Mouse (Mus musculus) 416B (cell line): ENCODE measurements around the gene Prss45.

Experiments used
- DNase-seq: peaks from one replicate; pipeline ENCODE4 v3.0.0; 2011; ENCODE audit warnings: low read depth

Gene Prss45

DNA sequence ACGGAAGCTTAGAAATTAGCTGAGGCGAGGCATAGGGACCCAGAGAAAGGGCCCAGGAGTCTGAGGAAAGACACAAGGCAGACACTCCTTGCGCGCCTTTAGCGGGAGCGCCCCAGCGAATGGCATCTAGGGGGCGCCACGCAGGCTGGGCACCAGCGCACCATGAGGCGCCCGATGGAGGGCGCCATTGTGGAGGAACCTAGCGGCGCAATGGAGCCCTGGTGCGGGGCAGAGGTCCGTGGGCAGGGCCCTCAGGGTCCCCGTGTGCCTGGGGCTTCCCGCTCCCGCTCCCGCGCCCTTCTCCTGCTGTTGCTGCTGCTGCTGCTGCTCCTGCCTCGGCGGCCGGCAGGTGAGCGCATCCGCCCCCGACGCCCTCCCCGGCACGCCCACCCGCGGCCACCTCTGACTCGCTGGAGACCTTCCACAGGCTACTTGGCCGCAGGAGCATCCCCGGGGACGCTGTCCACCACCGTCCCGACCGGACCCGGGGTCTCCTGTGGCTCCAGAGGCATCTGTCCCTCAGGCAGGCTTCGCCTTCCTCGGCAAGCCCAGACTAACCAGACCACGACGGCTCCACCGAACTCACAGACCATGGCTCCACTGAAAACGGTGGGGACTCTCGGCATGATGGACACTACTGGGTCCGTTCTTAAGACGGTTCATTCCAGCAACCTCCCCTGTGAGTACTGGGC is 23.5 kb downstream of the Prss45 start, which contains the start of gene Prss50:
Gene Prss50 (plus strand): TSS at position 187 of the 692 bp plus-strand sequence.
- no peak for DNase-seq

- DNase-seq: no peak
Observed at GRCm38 (mm10) chr9:110858523-110858922, 24.1 kb downstream of the Prss45 start.

DNA sequence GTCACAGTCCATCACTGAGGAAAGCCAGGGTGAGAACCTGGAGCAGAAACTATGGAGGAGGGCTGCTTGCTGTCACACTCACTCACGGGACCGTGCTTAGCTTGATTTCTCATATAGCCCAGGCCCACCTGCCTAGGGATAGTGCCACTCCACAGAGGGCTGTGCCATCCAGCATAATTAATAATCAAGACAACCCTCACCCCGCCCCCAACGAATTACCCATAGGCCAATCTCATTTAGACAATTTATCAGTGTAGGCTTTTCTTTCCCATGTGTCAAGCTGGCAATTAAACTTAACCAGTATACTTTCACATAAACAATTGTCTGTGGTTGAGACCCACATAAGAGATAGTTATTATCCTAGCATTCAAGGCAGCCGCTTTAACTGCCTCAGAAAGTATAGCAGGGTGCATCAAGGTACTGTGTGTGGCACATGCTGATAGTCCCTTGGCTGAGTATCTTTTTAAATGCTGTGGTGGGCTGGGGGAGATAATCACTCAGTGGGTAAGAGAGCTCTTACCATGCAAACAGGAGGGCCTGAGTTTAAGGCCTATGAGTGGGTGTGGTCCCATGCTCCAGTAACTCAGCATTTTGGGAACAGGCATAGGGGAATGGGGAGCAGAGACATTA is 24.7 kb downstream of the Prss45 start:
- DNase-seq: no peak

DNA sequence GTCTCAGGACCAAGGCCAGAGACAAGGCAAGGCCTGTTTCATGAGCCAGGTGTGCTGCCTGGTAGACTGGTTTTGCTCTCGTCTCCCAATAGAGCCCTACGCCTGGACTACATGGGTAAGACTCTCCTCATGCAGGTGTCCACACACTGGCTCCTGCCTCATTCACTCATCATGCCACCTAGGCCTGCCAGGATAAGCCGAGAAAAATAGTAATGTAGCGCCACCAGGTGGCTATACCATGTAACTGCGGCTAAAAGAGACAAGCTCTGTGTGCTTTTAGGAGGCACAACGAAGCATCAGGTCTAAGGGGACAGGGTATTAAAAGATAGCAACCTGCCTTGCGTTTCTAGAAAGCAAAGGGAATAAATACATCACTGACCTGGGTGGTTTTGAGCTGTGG is 36.6 kb downstream of the Prss45 start:
- peak; percentile 71 for DNase-seq

DNA sequence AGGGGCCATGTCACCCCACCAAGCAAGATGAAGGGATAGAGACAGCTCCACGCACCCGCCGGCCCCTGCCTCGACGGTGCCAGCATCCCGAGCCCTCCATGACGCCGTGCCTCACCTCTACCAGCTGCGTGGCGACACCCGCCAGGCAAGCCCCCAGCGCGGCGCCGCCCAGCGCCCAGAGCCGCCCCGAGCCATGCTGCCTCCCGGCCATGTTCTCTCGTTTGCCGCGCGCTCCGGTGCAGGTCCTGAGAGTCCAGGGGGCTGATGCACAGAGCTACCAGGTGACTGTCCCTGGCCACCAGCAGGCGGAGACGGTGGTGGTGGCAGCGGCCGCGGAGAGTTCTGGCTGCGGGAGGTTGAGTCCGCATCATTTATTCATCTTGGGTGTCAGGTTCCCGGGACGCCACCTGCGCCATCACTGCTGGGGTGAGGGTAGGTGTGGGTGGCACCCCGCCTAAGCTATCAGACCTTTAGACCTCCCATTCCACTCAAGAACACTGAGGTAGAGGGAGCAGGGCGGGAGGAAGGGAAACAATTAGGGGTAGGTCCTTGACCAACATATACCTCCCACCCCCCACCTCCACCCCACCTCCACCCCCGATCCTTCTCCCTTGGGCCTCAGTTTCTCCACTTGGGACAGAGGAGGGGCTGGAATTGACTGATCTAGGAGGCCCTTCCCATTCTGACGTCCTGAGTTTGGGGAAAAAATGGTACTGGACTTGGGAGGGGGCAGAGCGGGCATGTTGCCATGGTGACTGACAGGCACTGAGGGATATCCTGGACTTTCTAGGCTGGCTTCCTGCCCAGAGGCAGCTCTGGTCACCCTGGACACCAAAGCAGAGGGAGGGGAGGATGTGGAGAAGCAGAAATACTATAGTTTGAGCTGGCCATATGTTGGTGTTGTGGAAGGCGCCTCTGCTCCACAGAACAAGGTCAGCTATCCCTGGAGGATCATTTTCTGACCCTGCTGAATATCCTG is 39.6 kb downstream of the Prss45 start:
- DNase-seq: no peak

DNA sequence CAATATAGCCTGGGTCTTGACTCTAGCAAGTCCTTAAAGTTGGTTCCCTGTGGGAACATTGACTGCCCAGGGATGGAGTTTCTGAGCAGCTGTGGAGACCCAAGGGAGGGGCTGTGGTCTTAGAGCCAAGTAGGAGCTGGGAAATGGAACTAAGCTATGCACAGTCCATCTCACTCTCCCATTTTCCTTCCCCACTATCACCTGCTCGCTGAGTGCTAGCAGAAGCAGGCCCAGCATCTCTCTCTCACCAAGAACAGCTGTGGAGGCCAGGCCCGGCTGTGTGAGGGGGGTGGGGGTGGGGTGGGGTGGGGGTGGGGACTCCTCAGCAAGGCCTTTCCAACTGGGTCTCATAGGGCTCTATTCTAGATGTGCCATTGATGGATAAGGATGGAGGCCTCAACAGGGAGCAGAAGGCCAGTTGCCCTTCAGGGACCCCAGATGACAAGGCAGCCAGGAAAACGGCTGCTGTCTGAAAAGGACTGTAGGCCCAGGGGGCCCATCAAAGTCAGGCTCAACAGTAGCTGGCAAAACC is 40.3 kb downstream of the Prss45 start:
- no peak for DNase-seq

GRCm38 (mm10) chr9:110875288-110875695 is 40.9 kb downstream of the Prss45 start:
- DNase-seq: no peak

- DNase-seq: peak; percentile 58
Observed at GRCm38 (mm10) chr9:110877353-110877752, 43.0 kb downstream of the Prss45 start.

DNA sequence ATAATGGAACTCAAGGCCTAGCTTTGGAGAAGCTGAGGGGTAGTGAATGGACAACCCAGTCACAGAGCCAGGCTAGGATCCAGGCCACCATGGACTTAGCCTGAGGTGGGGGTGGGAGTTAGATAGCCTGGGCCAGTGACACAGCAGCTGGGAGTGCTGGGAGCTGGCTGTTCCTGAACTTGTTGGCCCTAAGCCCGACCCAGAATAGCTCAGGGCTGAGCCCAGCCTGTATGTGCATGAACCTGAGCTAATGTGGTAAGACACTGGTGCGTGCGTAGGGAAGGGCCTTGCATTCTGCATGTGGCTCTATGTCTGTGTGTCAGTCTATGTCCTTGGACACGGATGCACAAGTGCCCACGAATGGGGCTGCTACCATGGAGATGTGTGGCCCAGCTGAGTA is 43.5 kb downstream of the Prss45 start:
- DNase-seq: peak; percentile 22

DNA sequence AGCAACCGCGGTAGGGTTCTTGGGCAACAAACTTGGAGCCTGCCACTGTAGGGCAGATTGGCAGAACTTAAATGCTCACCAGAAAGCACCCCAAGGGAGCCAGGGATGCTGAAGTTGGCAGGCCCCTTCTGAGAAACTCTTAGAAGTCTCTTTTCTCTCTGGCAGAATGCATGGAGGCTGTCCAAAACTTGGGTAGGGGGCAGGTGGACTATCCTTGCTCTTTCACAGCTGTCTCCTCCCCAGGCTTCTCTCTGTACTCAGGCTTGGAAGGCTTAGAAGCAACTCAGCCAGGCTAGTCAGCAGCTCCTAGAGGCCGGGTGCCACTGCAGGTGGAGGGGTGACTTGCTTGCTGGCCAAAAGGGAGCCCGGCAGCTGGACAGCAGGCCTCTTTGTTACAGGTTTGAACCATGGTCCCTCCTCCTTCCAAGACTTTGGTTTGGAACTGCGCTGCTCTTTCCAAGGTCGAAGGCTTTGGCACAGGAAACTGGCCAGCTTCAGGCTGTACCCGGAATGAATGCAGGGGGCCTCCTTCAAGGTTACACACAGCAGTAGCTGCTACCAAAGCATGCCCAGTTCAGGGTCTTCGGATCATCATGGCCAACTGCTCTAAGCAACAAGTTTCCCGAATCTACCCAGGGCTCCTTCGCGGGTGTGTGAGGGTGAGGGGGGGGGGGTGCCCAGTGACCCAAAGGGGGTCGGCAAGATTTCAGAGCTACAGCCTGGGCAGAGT is 45.0 kb downstream of the Prss45 start, which contains the start of gene Als2cl:
Gene Als2cl (plus strand): TSS at position 680 of the 730 bp plus-strand sequence.
- no peak for DNase-seq

DNA sequence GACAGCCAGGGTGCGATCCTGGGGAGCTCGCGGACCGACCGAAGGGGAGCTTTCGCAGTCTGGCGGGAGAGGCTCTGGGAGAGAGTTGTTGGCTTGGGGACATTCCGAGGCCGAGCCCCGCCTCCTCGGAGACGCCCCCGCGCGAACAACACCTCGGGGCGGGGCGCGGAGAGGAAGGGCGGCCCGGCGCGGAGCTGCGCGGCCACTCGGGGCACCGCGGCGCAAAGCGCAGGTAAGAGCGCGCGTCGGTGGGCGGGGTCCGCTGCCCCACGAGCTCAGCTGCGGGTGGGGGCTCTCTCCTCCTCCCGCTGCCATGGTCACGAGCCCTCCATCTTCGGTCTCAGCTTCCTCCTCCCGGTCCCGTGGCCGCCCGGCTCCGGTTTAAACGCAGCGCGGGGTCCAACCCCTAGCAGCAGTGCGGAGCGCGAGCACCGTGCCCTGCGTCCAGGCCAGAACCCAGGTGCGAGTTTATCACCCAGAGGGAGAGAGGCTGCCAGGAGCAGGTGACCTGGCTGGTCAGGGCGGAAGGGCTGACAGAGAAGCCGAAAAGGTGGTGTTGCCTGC is 45.7 kb downstream of the Prss45 start, which contains the start of gene Tmie:
Gene Tmie (minus strand): TSS at position 116 of the 564 bp plus-strand sequence.
- DNase-seq: no peak

- no peak for DNase-seq
Observed at GRCm38 (mm10) chr9:110880772-110881171, 46.4 kb downstream of the Prss45 start.

GRCm38 (mm10) chr9:110881953-110882352 is 47.6 kb downstream of the Prss45 start:
- no peak for DNase-seq

DNA sequence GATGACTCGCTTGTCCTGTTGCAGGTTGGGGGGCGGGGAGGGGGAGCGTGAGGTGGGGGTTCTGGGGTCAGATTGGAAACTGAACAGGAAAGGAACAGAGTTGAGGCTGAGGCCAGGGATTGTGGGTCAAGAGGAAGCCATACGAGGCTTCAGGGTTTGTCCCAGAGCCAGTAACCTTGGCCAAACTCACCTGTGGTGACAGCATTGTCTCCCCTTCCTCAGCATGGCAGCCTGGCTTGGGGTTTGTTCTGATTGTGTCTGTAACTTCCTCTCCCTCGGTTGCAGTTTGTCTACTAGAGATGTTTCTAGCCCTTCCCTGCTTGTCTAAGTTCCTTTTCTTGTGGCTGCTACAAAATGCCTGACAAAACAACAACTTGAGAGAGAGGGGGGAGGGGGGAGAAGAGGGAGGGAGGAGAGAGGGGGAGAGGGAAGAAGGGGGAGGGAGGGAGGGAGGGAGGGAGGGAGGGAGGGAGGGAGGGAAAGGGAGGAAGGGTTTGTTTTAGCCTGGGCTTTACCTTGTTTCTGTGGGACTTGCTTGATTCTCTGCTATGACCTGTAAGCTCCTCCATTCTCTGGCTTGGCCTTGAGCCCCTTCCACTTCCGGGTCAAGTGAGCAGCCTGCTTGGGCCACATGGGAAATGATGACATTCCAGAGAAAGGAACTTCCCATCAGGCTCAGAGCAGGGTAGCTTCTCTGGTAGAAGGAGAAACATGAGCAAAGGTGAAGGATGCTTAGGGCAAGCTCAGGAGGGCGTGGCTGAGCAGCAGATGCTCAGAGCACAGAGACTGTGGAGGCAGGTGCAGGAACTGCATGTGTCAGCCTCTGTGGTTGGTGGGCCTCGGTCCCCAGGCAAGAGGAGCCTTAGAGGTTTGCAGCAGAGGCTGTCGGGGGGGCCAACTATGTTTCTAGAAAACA is 53.3 kb downstream of the Prss45 start:
- DNase-seq: peak; percentile 45

DNA sequence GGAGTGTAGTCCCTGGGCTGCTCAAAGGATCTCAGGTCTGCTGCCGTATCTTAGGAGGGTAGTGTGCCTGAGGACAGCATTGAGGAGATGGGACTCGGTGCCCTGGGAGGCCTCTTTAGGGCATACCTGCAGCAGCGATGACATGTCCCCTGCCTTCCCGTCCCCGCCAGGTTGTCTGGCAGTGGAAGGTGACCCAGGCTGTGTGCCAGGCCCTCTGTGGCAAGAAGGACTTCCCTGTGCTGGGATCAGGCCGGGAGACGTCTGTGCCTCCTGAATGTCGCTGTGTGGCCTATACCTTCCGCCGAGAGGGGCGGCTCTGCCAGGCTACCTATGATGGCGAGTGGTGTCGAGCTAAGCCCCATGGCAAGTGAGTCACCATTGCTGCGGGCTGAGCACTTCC is 54.5 kb downstream of the Prss45 start:
- no peak for DNase-seq

- DNase-seq: peak; percentile 53
Observed at GRCm38 (mm10) chr9:110890026-110890783, 55.8 kb downstream of the Prss45 start.
